Mouse (Mus musculus) cerebellum, adult 8-10 months (tissue): ENCODE measurements around the gene Ptpn3.

Source experiments
- DNase-seq: peaks from one replicate; pipeline ENCODE4 v3.0.0; 2022

Gene Ptpn3

GRCm38 (mm10) chr4:57162789-57163722, 138.6 kb downstream of the Ptpn3 start:
- no peak for DNase-seq

GRCm38 (mm10) chr4:57160571-57160970, 141.1 kb downstream of the Ptpn3 start:
- DNase-seq: no peak

GRCm38 (mm10) chr4:57156549-57157169, 145.0 kb downstream of the Ptpn3 start:
- DNase-seq: no peak

- DNase-seq: no peak
Measured at GRCm38 (mm10) chr4:57153838-57154237, 147.8 kb downstream of the Ptpn3 start.

GRCm38 (mm10) chr4:57153068-57153835, 148.4 kb downstream of the Ptpn3 start:
- DNase-seq: no peak

- DNase-seq: no peak
Measured at GRCm38 (mm10) chr4:57148182-57148581, 153.5 kb downstream of the Ptpn3 start.

- peak; percentile 85 for DNase-seq
Measured at GRCm38 (mm10) chr4:57143026-57143937, 158.4 kb downstream of the Ptpn3 start, which contains the start of gene Epb41l4b. TSS of gene Epb41l4b (minus strand) at chr4:57143437.

GRCm38 (mm10) chr4:57142374-57143025, 159.1 kb downstream of the Ptpn3 start:
- DNase-seq: peak; percentile 50

GRCm38 (mm10) chr4:57141908-57142361, 159.7 kb downstream of the Ptpn3 start:
- DNase-seq: peak; percentile 82

GRCm38 (mm10) chr4:57140992-57141717, 160.5 kb downstream of the Ptpn3 start:
- no peak for DNase-seq
